Mouse (Mus musculus): Measurements from ENCODE around the gene Lhx8. TPM values are rescaled to one million over a fixed set of nuclear protein-coding genes. Genes with fewer than 3 reads are reported as not detected.

Lhx8 gene
- polyA plus RNA-seq, 1 experiment: not detected

- Histone ChIP-seq H3K79me2 (ENCODE audit: control insufficient read depth, insufficient read depth) (no peaks in the 10 kb centered on the region), H3K36me3 (ENCODE audit: control insufficient read depth, insufficient read depth) (no peaks in the 10 kb centered on the region), H3K27me3 (ENCODE audit: control insufficient read depth, insufficient read depth, insufficient read length) (peaks cover 34% of the 10 kb centered on the region), H3ac (ENCODE audit: control insufficient read depth, insufficient read length) (no peak overlapping the region), H3K4me2 (ENCODE audit: low read depth) (no peak overlapping the region), H3K4me3 (no peak overlapping the region)
- TF ChIP-seq MYOG (IDR thresholded peaks at IDR 0.05; ENCODE audit: control insufficient read depth in 1 of 3, insufficient read depth in 1 of 3, insufficient read length in 2 of 3, low read depth in 2 of 3) (no peak), POLR2A (IDR thresholded peaks at IDR 0.05; ENCODE audit: insufficient read length, low read depth) (no peak), MAX (IDR thresholded peaks at IDR 0.05; ENCODE audit: low read depth) (no peak), CEBPB (IDR thresholded peaks at IDR 0.05; ENCODE audit: insufficient read depth, poor library complexity, severe bottlenecking) (no peak), REST (IDR thresholded peaks at IDR 0.05; ENCODE audit: insufficient read depth, insufficient read length) (no peak), USF1 (IDR thresholded peaks at IDR 0.05; ENCODE audit: low read depth) (no peak), TCF12 (IDR thresholded peaks at IDR 0.05; ENCODE audit: insufficient read depth, poor library complexity, severe bottlenecking) (no peak), TCF3 (IDR thresholded peaks at IDR 0.05; ENCODE audit: insufficient read length, low read depth) (no peak), POLR2AphosphoS2 (IDR thresholded peaks at IDR 0.05; ENCODE audit: insufficient read length, low read depth) (no peak), MYOD1 (IDR thresholded peaks at IDR 0.05; ENCODE audit: control insufficient read depth in 1 of 3, insufficient read length in 2 of 3, low read depth in 2 of 3) (no peak), SRF (IDR thresholded peaks at IDR 0.05; ENCODE audit: control insufficient read depth, insufficient read length, low read depth) (no peak), E2F4 (IDR thresholded peaks at IDR 0.05; ENCODE audit: insufficient read depth) (no peak)
Observed at GRCm38 (mm10) chr3:154327883-154328720, 2.4 kb downstream of the Lhx8 start.

- Histone ChIP-seq H3K4me2 (ENCODE audit: low read depth) (no peak overlapping the region), H3K27me3 (ENCODE audit: control insufficient read depth, insufficient read depth, insufficient read length) (peaks cover 34% of the 10 kb centered on the region), H3ac (ENCODE audit: control insufficient read depth, insufficient read length) (no peak overlapping the region), H3K4me3 (no peak overlapping the region), H3K79me2 (ENCODE audit: control insufficient read depth, insufficient read depth) (no peaks in the 10 kb centered on the region), H3K36me3 (ENCODE audit: control insufficient read depth, insufficient read depth) (no peaks in the 10 kb centered on the region)
- no peak for TF ChIP-seq REST (IDR thresholded peaks at IDR 0.05; ENCODE audit: insufficient read depth, insufficient read length)
- TF ChIP-seq MYOG (IDR thresholded peaks at IDR 0.05; ENCODE audit: control insufficient read depth in 1 of 3, insufficient read depth in 1 of 3, insufficient read length in 2 of 3, low read depth in 2 of 3): no peak
- no peak for TF ChIP-seq MYOD1 (IDR thresholded peaks at IDR 0.05; ENCODE audit: control insufficient read depth in 1 of 3, insufficient read length in 2 of 3, low read depth in 2 of 3)
- no peak for TF ChIP-seq TCF3 (IDR thresholded peaks at IDR 0.05; ENCODE audit: insufficient read length, low read depth)
- no peak for TF ChIP-seq E2F4 (IDR thresholded peaks at IDR 0.05; ENCODE audit: insufficient read depth)
- TF ChIP-seq SRF (IDR thresholded peaks at IDR 0.05; ENCODE audit: control insufficient read depth, insufficient read length, low read depth): no peak
- TF ChIP-seq POLR2A (IDR thresholded peaks at IDR 0.05; ENCODE audit: insufficient read length, low read depth): no peak
- no peak for TF ChIP-seq TCF12 (IDR thresholded peaks at IDR 0.05; ENCODE audit: insufficient read depth, poor library complexity, severe bottlenecking)
- TF ChIP-seq CEBPB (IDR thresholded peaks at IDR 0.05; ENCODE audit: insufficient read depth, poor library complexity, severe bottlenecking): no peak
- no peak for TF ChIP-seq POLR2AphosphoS2 (IDR thresholded peaks at IDR 0.05; ENCODE audit: insufficient read length, low read depth)
- no peak for TF ChIP-seq USF1 (IDR thresholded peaks at IDR 0.05; ENCODE audit: low read depth)
- no peak for TF ChIP-seq MAX (IDR thresholded peaks at IDR 0.05; ENCODE audit: low read depth)
Observed at GRCm38 (mm10) chr3:154327110-154327882, 3.2 kb downstream of the Lhx8 start.

- Histone ChIP-seq H3K4me3 (no peak overlapping the region), H3K36me3 (ENCODE audit: control insufficient read depth, insufficient read depth) (no peaks in the 10 kb centered on the region), H3ac (ENCODE audit: control insufficient read depth, insufficient read length) (no peak overlapping the region), H3K27me3 (ENCODE audit: control insufficient read depth, insufficient read depth, insufficient read length) (no peaks in the 10 kb centered on the region), H3K79me2 (ENCODE audit: control insufficient read depth, insufficient read depth) (no peaks in the 10 kb centered on the region), H3K4me2 (ENCODE audit: low read depth) (no peak overlapping the region)
- TF ChIP-seq POLR2A (IDR thresholded peaks at IDR 0.05; ENCODE audit: insufficient read length, low read depth) (no peak), TCF12 (IDR thresholded peaks at IDR 0.05; ENCODE audit: insufficient read depth, poor library complexity, severe bottlenecking) (no peak)
Observed at GRCm38 (mm10) chr3:154321921-154322574, 8.4 kb downstream of the Lhx8 start.

- H3K4me2 ChIP-seq (ENCODE audit: low read depth): no peak overlapping the region
- no peak overlapping the region for H3K4me3 ChIP-seq
- TF ChIP-seq REST (IDR thresholded peaks at IDR 0.05; ENCODE audit: insufficient read depth, insufficient read length) (no peak), MAX (IDR thresholded peaks at IDR 0.05; ENCODE audit: low read depth) (no peak), POLR2A (IDR thresholded peaks at IDR 0.05; ENCODE audit: insufficient read length, low read depth) (no peak)
- no peaks in the 10 kb centered on the region for H3K36me3 ChIP-seq (ENCODE audit: control insufficient read depth, insufficient read depth)
- H3K27me3 ChIP-seq (ENCODE audit: control insufficient read depth, insufficient read depth, insufficient read length): no peaks in the 10 kb centered on the region
- H3K79me2 ChIP-seq (ENCODE audit: control insufficient read depth, insufficient read depth): no peaks in the 10 kb centered on the region
- H3ac ChIP-seq (ENCODE audit: control insufficient read depth, insufficient read length): no peak overlapping the region
Observed at GRCm38 (mm10) chr3:154317651-154318248, 12.7 kb downstream of the Lhx8 start.

Measured in myocyte (in vitro differentiated cells).